Mouse (Mus musculus) mature B cell (primary cell): ENCODE data around the gene Gzmk.

Experiments used
- in situ Hi-C: fragments of 300-500 bp; cut with MboI; formaldehyde crosslinking; loops from 2 replicates; pipeline ENCODE4 v1.14.3; 2019

Gene Gzmk

DNA sequence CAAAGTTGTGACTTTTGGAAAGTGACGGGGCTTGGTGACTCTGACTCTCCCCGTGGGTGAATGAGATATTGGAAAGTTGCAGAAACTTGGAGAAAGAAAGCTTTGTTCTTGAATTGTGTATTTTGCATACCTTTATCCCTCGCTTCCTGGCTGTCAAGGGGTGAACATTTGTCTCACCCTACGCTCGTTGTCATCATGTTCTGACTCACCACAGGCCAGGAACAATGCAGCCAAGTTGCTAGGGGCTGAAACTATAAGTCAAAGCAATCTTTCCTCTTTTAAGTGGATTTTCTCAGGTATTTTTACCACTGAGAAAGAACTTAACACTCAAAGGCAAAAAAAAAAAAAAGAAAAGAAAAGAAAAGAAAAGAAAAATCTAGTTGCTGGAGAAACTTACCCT lies 22.6 kb downstream of the Gzmk start:
- in situ Hi-C loops = no loop called here

DNA sequence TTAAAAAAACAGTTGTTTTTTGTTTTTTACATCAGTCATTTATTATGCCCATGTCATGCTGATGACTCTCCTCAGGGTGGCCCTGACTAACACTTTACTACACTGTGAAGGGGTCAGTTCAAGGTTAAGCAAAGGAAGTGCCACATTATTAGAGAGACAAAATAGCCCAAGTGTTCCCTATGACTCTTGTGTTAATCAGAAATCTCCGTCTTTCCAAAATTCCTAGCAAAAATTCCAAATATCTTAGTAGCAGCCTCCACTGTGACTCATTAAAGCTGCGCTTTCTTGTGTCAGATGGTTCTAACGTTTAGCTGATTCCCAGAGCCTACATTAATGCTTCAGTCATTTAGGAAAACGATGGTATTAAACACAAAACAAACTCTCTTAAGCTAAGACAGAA lies 23.5 kb downstream of the Gzmk start:
- in situ Hi-C loops = no loop called here

DNA sequence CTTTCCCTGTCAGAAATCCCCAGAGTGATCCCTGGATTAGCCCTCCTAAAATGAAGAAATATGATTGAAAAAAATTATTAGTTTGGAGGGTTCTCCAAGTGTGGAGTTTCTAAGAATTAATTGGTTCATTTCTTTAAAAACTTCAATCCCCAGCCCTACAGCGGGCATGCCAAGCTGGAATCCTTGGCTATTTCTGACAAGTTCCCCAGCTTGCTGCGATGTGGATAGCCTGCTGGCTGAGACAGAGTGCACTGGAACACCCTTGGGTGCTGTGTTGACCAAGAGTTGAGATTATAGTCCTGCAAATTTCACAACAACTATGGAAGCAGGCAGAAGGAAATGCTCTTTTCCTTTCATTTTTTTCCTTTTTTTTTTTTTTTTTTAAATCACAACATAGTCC lies 24.1 kb downstream of the Gzmk start:
- in situ Hi-C loops = no loop called here

DNA sequence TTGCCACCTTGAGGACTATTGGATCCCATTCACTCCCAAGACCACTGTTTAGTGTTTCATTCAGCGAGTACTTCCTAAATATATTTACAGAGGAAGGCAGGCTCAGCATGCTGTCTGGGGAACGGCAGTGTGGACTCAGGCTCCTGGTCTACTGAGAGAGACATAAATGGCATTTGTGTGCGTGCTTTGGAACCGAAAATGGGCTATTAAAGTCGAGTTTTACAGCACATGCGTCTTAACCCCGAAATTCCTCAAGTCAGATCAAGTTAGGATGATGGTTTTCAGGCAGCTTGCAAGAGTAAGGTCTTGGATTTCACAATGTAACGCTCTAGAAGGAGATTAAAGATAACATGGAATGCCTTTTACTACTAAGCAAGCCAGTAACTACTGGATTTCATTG lies 25.0 kb downstream of the Gzmk start:
- in situ Hi-C loops = no loop called here

DNA sequence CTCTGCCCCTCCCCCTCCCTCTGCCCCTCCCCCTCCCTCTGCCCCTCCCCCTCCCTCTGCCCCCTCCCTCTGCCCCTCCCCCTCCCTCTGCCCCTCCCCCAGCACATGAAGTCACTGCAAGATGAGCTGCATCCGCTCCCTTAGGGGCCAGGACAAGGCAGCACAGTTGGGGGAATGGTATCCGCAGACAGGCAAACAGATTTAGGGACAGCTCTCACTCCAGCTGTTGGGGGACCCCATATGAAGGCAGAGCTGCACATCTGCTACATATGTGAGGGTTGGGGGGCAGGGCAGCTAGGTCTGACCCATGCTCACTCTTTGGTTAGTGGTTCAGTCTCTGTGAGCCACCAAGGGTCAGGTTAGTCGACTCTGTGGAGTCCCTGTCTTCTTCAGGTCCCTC lies 26.4 kb downstream of the Gzmk start:
- in situ Hi-C loops = no loop called here

DNA sequence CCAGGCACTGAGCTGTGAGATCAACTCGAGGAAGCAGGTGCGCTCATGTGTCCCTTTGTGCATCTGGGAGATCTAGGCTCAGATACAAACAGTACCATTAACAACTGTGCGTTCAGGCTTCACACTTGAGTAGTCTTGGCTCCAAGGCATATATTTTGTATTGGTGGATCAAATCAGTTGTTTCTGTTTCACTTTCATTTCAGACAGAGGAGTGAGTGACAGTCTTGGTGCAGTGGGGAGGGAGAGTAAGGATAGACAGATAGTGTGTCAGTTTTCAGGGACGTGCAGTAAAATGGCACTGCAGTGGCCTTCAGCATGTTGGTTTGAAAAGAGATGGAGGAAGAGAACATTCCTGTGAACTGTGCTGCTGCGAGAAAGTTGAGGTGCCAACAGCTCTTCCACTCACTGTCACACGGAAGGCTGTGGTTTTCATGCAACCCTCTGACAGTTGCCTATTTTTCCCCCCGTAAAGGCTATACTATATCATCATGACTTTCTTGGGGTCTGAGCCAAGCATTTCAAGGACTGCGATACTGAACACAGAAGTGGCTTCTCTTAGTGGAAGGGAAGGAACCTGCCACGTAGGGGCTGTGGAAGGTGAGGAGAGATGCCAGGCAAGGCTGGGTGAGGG lies 27.7 kb downstream of the Gzmk start:
- in situ Hi-C loops = no loop called here

DNA sequence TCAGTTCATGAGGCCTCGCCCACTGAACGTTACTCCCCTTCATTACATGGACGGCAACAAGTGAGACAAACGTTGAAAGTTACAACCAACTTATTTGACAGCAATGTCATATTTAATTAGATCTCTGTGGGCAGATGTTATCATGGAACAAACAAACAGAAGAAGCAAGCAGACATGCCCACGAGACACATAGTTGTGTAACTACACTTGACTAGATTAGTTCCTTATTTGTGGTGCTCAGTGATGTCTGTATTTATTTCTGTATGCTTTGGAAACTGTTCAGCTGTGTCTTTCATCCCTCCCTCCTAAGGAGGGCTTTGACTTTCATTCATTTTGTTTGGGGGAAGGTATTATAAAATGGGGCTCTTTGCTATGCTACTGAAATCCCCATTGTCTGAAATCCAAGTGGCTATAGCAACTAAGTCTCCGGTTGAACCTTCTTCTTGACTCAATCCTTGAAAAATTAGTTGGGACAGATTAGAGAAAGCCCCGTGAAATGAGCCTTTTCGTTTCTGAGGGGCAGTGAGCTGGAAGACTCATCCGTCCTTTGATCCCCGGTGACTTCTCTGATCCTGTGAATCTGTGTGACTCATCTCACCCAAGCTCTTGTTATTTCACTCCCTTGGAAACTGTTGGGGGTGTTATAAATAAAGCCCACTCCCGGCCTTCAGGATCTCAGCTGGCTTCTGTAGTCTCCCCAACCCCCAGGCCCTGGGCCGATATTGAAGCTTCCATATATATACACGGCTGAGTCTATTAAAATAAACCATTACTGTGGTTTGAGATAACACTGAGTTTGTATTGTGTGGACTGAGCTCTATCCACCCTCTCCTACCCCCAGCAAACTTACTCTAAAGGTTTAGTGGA lies 28.7 kb downstream of the Gzmk start:
- in situ Hi-C loops = no loop called here

DNA sequence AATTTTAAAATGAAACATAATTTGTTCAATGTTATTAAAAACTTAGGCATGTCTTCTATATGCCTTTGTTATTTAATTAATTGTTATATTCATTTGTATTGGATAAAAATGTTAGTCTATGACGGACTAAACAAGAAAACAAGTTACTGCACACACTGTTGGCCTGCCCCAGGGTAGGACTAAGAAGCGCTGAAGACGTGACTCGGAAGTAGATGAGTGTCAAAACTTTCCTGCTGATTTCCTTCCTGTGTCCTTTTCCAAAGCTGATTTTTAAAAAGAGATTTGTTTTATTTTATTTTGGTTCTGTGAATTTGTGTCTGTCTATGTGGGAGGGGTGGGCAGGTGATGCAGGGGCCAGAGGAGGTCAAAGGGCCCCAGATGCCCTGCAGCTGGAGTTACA lies 42.0 kb downstream of the Gzmk start:
- in situ Hi-C loops = no loop called here

DNA sequence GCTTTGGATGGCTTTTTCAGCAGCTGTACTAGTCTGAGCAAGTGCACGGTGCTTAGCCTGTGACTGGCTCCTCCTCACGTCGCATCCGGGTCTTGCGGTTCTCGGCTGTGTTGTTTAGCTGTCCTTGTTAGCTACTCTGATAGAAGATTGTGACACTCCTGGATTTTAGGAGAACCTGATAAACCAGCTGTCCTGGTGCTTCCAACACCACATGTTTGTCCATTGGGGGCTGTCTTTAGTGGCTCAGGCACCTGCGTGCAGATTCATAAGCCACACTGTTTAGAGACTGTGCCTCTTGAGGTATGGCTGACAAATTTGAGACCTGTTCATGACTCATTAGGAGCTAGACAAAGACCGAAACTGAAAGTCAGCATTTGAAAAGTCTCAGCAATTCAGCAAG lies 42.4 kb downstream of the Gzmk start:
- in situ Hi-C loops = no loop called here

DNA sequence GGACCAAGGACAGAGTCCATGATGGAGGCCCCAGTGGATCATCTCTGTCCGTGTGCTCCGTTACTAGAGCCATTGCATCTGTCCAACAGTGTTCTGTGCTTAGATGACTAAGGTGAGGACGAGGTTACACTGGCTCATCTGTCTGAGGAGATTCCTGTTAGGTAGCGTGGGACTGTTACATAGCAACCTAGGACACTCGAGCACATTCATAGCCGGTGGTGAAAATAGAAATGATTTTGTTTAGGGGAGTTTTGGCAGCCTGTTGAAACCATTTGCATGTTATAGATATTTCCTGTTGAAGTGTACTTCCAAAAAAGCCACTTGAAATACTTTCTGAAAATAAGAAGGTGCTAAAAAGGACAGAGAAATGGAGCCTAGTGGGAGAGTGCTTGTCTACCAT lies 51.5 kb downstream of the Gzmk start:
- in situ Hi-C loops = no loop called here

DNA sequence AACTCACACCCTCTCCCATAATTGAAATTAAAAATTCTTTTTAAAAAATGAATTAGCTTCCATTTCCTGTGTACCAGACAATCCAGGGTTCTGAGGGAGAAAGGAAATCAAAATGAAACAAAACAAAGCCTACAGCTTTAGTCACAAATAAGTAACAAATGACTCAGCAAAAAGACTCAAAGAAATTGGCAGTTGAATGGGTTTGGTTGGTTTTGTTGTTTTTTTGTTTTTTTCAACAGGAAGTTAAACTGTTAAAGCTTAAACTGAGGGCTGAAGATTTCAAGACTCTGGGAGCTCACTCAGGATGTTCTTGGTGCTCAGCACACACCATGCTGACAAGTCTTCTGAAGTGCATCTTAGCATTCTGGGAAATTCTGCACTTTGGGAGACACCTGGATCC lies 55.5 kb downstream of the Gzmk start:
- in situ Hi-C loops = no loop called here

DNA sequence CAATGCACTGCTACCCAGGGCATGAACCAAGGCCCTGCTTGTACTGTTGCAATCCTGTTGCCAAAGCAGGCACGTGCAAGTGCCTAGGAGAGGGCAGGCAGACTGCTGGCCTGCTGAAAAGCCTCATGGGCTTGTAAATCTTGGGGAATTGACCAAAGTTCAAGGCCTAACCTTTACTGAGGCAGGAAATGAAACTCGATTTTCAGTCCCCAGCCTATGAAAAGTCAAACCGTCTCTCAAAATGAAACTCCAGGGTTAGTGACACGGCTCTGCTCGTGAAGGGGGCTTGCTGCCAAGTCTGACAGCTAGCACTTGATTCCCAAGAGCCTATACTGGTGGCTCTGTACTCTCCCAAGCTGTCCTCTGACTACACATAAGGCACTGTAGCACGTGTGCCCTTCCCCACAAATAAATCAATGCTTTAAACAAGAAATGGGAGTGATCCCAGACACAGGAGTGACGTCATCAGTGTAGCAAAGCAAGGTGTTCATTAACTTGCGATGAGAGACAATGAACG lies 57.6 kb downstream of the Gzmk start:
- in situ Hi-C loops = no loop called here

DNA sequence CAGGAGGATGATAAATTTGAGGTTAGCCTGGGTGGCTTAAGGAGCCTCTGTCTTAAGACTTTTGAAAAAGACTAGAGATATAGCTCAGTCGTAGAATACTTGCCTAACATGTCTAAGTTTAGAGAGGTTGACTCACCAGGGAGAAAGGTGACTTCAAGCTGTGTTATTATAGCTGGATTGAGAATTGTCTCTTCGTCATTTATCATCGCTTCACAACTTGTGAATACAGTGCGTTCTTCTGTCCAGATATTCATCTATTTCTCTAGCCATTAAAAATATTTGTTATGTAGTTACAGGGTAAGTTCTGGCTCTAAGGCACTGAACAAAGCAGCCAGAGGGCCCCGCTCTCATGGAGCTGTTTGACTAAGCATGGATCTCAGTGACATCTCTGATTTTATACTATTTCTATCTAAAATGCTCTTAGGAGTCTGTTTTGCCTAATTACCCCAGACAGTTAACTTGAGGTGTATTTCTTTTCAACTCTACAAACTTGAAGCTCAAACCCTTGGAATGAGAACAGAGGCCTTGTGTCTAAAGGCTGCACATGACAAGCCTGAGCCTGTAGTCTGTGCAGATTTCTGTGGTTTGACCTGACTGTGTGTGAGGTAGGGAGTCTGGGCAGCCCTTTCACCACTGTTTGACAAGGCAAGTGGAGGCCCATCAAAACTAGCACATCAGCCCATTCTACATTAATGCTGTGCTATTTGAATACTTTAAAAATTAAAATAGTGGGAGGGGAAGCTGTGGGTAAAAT lies 61.3 kb downstream of the Gzmk start:
- in situ Hi-C loops = no loop called here

DNA sequence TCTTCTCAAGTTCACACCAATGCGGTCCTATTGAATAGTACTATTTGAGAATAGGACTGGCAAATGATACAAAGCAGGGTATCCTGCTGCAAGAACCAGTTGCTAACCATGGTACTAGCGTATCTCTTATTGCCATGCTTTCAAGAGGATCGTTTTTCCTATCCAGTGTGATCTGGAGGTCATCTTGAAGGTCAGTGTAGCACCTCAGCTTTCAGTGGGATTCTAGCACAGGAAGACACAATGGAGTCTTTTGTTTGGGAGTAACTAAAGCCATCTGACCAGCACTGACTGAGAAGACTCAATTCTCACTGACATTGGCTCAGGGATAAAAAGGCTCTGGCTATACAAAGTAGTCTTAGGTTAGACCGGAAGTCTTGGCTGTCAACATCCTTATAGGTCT lies 74.2 kb downstream of the Gzmk start:
- in situ Hi-C loops = no loop called here

DNA sequence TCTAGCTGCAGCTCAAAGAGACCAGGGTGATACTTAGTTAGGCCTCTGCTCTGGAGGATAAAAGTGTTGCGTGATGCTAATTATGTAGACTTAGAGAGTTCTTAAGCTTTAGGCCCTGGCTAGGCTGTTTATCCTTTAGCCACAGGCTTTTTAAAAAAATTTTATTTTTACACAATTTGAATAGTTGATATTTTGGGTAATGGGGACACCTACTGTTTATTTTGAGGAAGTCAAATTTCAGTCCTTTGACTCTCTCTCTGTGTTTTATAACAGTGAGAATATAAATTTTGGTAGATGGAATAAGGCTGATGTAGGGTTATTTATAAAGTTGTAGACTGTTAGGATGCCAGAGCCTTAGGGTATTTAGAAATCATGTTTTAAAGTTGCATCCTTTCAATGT lies 86.1 kb downstream of the Gzmk start:
- in situ Hi-C loops = no loop called here

DNA sequence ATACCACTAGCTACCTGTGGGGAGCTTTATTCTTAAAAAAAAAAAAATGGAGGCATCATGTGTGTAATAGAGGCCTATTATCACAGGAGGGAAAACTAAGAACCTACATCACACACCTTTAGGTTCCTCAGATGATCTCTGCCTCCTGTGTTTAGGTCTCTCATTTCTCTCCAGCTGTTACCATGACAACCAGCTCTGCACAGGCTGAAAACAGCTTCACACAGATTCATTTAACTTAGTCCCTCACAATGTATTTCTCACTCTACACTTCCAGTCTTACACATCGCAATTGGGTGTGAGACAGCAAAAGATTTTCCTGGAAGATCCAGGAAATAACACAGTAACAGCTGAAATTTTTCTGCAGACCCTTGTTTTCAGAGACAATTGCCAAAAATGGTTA lies 95.7 kb downstream of the Gzmk start:
- in situ Hi-C loops = no loop called here
